Mouse (Mus musculus): ENCODE data around the gene Mrpl42.

- no peak for TF ChIP-seq CTCF (IDR thresholded peaks at IDR 0.05; ENCODE audit: control insufficient read depth, insufficient read depth, insufficient read length)
- no peak for TF ChIP-seq MYOD1 (IDR thresholded peaks at IDR 0.05; ENCODE audit: control insufficient read depth, insufficient read length, low read depth)
- TF ChIP-seq MAX (IDR thresholded peaks at IDR 0.05): no peak
- TF ChIP-seq CEBPB (IDR thresholded peaks at IDR 0.05; ENCODE audit: low read depth): no peak
Measured at GRCm38 (mm10) chr10:95525871-95526270, 24.1 kb upstream of the Mrpl42 start.
